Mouse (Mus musculus) MEL (cell line): ENCODE results near the gene Zfp748. TPM values are rescaled to one million over a fixed set of nuclear protein-coding genes. Genes with fewer than 3 reads are reported as not detected.
A peak's percentile ranks its signal among the peaks of the same experiment; 100 is the strongest.

Experiments used
- DNase-seq: peaks from one replicate; pipeline ENCODE4 v3.0.0; 2011; ENCODE audit warnings: low read depth, low spot score
- H3K27ac ChIP-seq: 2 replicates; pipeline ENCODE4 v1.5.1; 2012; ENCODE audit warnings: low read depth, mild to moderate bottlenecking, control low read depth, low read length, moderate library complexity; ENCODE audit not compliant: control insufficient read depth
- H3K27me3 ChIP-seq, 2 experiments: fragments of 150-350 bp in 1 of 2; sonication (generic) in 1 of 2; 2 replicates each; pipeline ENCODE4 v1.6.1; 2012; ENCODE audit warnings: low read length in 2 of 2, mild to moderate bottlenecking in 2 of 2, improper control_type of control experiment in 1 of 2, moderate library complexity in 1 of 2; ENCODE audit not compliant: insufficient read depth in 2 of 2, control insufficient read depth in 1 of 2
- H3K36me3 ChIP-seq, 2 experiments: 2 replicates each; pipeline ENCODE4 v1.6.1; 2012 to 2014; ENCODE audit warnings: low read length in 2 of 2, improper control_type of control experiment in 1 of 2, inconsistent platforms in 1 of 2, mild to moderate bottlenecking in 1 of 2; ENCODE audit not compliant: insufficient read depth in 2 of 2, control insufficient read depth in 1 of 2
- H3K4me1 ChIP-seq, 2 experiments: fragments of 150-350 bp in 1 of 2; sonication (generic) in 1 of 2; 2 replicates each; pipeline ENCODE4 v1.6.1; 2012; ENCODE audit warnings: low read length in 2 of 2, improper control_type of control experiment in 1 of 2, mild to moderate bottlenecking in 1 of 2; ENCODE audit not compliant: insufficient read depth in 2 of 2, control insufficient read depth in 1 of 2
- H3K4me3 ChIP-seq, 2 experiments: fragments of 150-350 bp in 1 of 2; sonication (generic) in 1 of 2; 2 replicates each; pipeline ENCODE4 v1.5.1; 2012; ENCODE audit warnings: low read depth in 2 of 2, low read length in 2 of 2, mild to moderate bottlenecking in 2 of 2, moderate library complexity in 2 of 2, control low read depth in 1 of 2, improper control_type of control experiment in 1 of 2; ENCODE audit not compliant: control insufficient read depth in 1 of 2, insufficient read depth in 1 of 2
- H3K79me2 ChIP-seq: 2 replicates; pipeline ENCODE4 v1.6.1; 2012; ENCODE audit warnings: mild to moderate bottlenecking, low read length, moderate library complexity; ENCODE audit not compliant: control insufficient read depth, poor library complexity, insufficient read depth
- H3K9ac ChIP-seq: 2 replicates; pipeline ENCODE4 v1.6.1; 2012; ENCODE audit warnings: low read depth, mild to moderate bottlenecking, control low read depth, low read length, moderate library complexity; ENCODE audit not compliant: control insufficient read depth, poor library complexity, severe bottlenecking
- H3K9me3 ChIP-seq: fragments of 150-350 bp; sonication (generic); replicated peaks from 2 replicates; pipeline ENCODE4 v1.6.1; 2012; ENCODE audit warnings: mild to moderate bottlenecking, low read length, improper control_type of control experiment, moderate library complexity; ENCODE audit not compliant: insufficient read depth
- CHD1 ChIP-seq: IDR thresholded peaks from 2 replicates; pipeline ENCODE4 v1.6.1; 2012; ENCODE audit warnings: low read depth, mild to moderate bottlenecking, inconsistent platforms, low read length, improper control_type of control experiment
- CHD2 ChIP-seq: IDR thresholded peaks from 2 replicates; pipeline ENCODE4 v1.6.1; 2011; ENCODE audit warnings: low read length, improper control_type of control experiment
- E2F4 ChIP-seq: IDR thresholded peaks from 2 replicates; pipeline ENCODE4 v1.6.1; 2011; ENCODE audit warnings: low read depth, low read length, improper control_type of control experiment, borderline replicate concordance
- ELF1 ChIP-seq: IDR thresholded peaks from 2 replicates; pipeline ENCODE4 v1.6.1; 2014; ENCODE audit warnings: low read depth, mild to moderate bottlenecking, inconsistent platforms, low read length, improper control_type of control experiment, moderate library complexity
- EP300 ChIP-seq, 2 experiments: IDR thresholded peaks; 2 replicates each; pipeline ENCODE4 v1.6.1; 2011; ENCODE audit warnings: improper control_type of control experiment in 2 of 2, low read length in 2 of 2, low read depth in 1 of 2, mild to moderate bottlenecking in 1 of 2
- ETS1 ChIP-seq: IDR thresholded peaks from 2 replicates; pipeline ENCODE4 v1.6.1; 2012; ENCODE audit warnings: low read depth, mild to moderate bottlenecking, inconsistent platforms, low read length, improper control_type of control experiment, moderate library complexity
- GABPA ChIP-seq: IDR thresholded peaks from 2 replicates; pipeline ENCODE4 v1.6.1; 2012; ENCODE audit warnings: low read depth, mild to moderate bottlenecking, inconsistent platforms, low read length, improper control_type of control experiment, moderate library complexity
- GATA1 ChIP-seq: IDR thresholded peaks from 2 replicates; pipeline ENCODE4 v1.6.1; 2011; ENCODE audit warnings: low read depth, low read length, improper control_type of control experiment
- HCFC1 ChIP-seq: IDR thresholded peaks from 2 replicates; pipeline ENCODE4 v1.6.1; 2012; ENCODE audit warnings: low read depth, mild to moderate bottlenecking, inconsistent platforms, low read length, improper control_type of control experiment, moderate library complexity
- KAT2A ChIP-seq: conservative IDR thresholded peaks from 2 replicates; pipeline ENCODE4 v1.6.1; 2012; ENCODE audit warnings: low read depth, low read length, improper control_type of control experiment, inconsistent platforms
- MAX ChIP-seq: IDR thresholded peaks from 2 replicates; pipeline ENCODE4 v1.6.1; 2011; ENCODE audit warnings: low read length, improper control_type of control experiment
- MXI1 ChIP-seq: IDR thresholded peaks from 2 replicates; pipeline ENCODE4 v1.6.1; 2011; ENCODE audit warnings: mild to moderate bottlenecking, low read depth, low read length, improper control_type of control experiment
- MYB ChIP-seq: IDR thresholded peaks from 2 replicates; pipeline ENCODE4 v1.6.1; 2011; ENCODE audit warnings: mild to moderate bottlenecking, low read depth, low read length, improper control_type of control experiment
- MYC ChIP-seq: IDR thresholded peaks from 2 replicates; pipeline ENCODE4 v1.6.1; 2011; ENCODE audit warnings: low read depth, mild to moderate bottlenecking, low read length, improper control_type of control experiment, moderate library complexity
- NELFE ChIP-seq: IDR thresholded peaks from 2 replicates; pipeline ENCODE4 v1.6.1; 2011; ENCODE audit warnings: low read depth, low read length, improper control_type of control experiment
- NRF1 ChIP-seq: IDR thresholded peaks from 2 replicates; pipeline ENCODE4 v1.6.1; 2014; ENCODE audit warnings: low read depth, mild to moderate bottlenecking, inconsistent platforms, low read length, improper control_type of control experiment, moderate library complexity; ENCODE audit not compliant: poor library complexity, insufficient read depth, severe bottlenecking
- POLR2A ChIP-seq, 2 experiments: IDR thresholded peaks; 2 replicates each; pipeline ENCODE4 v1.6.1; 2011 to 2012; ENCODE audit warnings: low read length in 2 of 2, mild to moderate bottlenecking in 2 of 2, control low read depth in 1 of 2, improper control_type of control experiment in 1 of 2, low read depth in 1 of 2, moderate library complexity in 1 of 2; ENCODE audit not compliant: control insufficient read depth in 1 of 2, insufficient read depth in 1 of 2, poor library complexity in 1 of 2
- POLR2AphosphoS2 ChIP-seq: IDR thresholded peaks from 2 replicates; pipeline ENCODE4 v1.6.1; 2011; ENCODE audit warnings: low read length, improper control_type of control experiment
- RCOR1 ChIP-seq: IDR thresholded peaks from 2 replicates; pipeline ENCODE4 v1.6.1; 2012; ENCODE audit warnings: low read depth, mild to moderate bottlenecking, inconsistent platforms, low read length, improper control_type of control experiment
- SIN3A ChIP-seq: IDR thresholded peaks from 2 replicates; pipeline ENCODE4 v1.6.1; 2012; ENCODE audit warnings: low read length, improper control_type of control experiment, inconsistent platforms
- SMC3 ChIP-seq: IDR thresholded peaks from 2 replicates; pipeline ENCODE4 v1.6.1; 2011; ENCODE audit warnings: low read depth, low read length, improper control_type of control experiment
- TBP ChIP-seq: IDR thresholded peaks from 2 replicates; pipeline ENCODE4 v1.8.0; 2011; ENCODE audit warnings: low read depth, low read length, improper control_type of control experiment
- TCF12 ChIP-seq: IDR thresholded peaks from 2 replicates; pipeline ENCODE4 v1.6.1; 2014; ENCODE audit warnings: low read depth, mild to moderate bottlenecking, inconsistent platforms, low read length, improper control_type of control experiment, moderate library complexity
- UBTF ChIP-seq: IDR thresholded peaks from 2 replicates; pipeline ENCODE4 v1.6.1; 2012; ENCODE audit warnings: low read depth, mild to moderate bottlenecking, inconsistent platforms, low read length, improper control_type of control experiment, moderate library complexity, borderline replicate concordance; ENCODE audit not compliant: insufficient read depth
- USF2 ChIP-seq, 2 experiments: IDR thresholded peaks; 2 replicates each; pipeline ENCODE4 v1.6.1; 2011 to 2012; ENCODE audit warnings: improper control_type of control experiment in 2 of 2, low read length in 2 of 2, borderline replicate concordance in 1 of 2, inconsistent platforms in 1 of 2, low read depth in 1 of 2, mild to moderate bottlenecking in 1 of 2; ENCODE audit not compliant: insufficient read depth in 1 of 2
- ZC3H11A ChIP-seq: IDR thresholded peaks from 2 replicates; pipeline ENCODE4 v1.6.1; 2012; ENCODE audit warnings: low read depth, mild to moderate bottlenecking, inconsistent platforms, low read length, improper control_type of control experiment
- ZKSCAN1 ChIP-seq: IDR thresholded peaks from 2 replicates; pipeline ENCODE4 v1.6.1; 2012; ENCODE audit warnings: low read depth, mild to moderate bottlenecking, inconsistent platforms, low read length, improper control_type of control experiment, moderate library complexity
- ZMIZ1 ChIP-seq: IDR thresholded peaks from 2 replicates; pipeline ENCODE4 v1.6.1; 2012; ENCODE audit warnings: low read depth, mild to moderate bottlenecking, inconsistent platforms, low read length, improper control_type of control experiment, moderate library complexity
- polyA plus RNA-seq, 2 experiments: library from polyadenylated mRNA; stranded (reverse) in 1 of 2; unstranded in 1 of 2; fragments of >175 nt in 1 of 2; fragments of >200 nt in 1 of 2; gene quantifications; 2 replicates each; pipeline versions ENCODE4 v1.2.1 to v1.2.4; 2012; ENCODE audit warnings: low replicate concordance in 2 of 2, low read depth in 1 of 2; ENCODE audit not compliant: insufficient read length in 2 of 2, insufficient read depth in 1 of 2, missing spikeins in 1 of 2
- total RNA-seq: library from RNA; depleted of rRNA; stranded (reverse); fragments of 300-350 nt; gene quantifications from 2 replicates; pipeline ENCODE4 v1.2.3, GENCODE M21; 2012

The Zfp748 gene
- total and polyA plus RNA-seq, 3 experiments = 4.0 to 4.9 TPM; not detected in 1

DNA sequence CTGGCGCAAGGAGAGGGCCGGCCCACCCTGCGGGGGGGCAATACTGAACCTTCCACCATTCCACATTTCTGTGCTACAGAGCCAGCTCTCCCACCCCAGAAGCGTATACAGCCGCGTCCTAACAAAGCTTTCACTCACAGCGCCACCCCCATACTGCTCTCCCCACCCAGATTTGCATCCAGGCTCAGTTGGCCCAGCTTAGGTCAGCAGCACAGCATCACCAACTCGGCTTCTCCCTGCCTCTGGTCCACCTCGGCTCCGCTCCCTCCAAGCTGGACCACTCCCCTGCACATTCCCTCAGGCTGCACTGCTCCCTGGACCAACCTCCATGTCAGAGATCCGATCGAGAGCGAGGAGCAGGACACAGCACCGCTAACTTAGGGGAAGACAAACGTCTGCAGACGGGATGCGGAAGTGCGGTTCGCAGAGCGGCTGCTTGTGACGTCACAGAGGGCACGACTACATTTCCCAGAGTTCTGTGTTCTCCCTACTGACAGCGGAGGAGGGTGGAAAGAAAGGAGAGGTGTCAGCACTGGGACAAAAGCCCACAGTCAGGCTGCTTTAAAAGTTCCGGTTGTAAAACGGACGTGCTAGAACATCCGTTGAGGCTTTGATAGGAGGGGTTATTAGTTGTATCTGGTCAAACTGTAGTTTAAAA is 27.7 kb downstream of the Zfp748 start, which contains the start of the genes Gm26965 and Zfp87 (continued):
- TF ChIP-seq GABPA (no peak), EP300 (IDR thresholded peaks at IDR 0.05; ENCODE audit: low read depth in 1 of 2, low read length in 2 of 2) (peak in 1 of 2 experiments; percentile 50; a peak in 2 of 4 replicates), TBP (peak; percentile 93)

GRCm38 (mm10) chr13:67500908-67501307 is 52.7 kb downstream of the Zfp748 start:
- H3K79me2 ChIP-seq = peaks cover 4% of the 10 kb centered on the region
- H3K4me3 ChIP-seq = no peak overlapping the region

GRCm38 (mm10) chr13:67500084-67500719 is 53.4 kb downstream of the Zfp748 start, which contains the start of gene Zfp58:
Gene Zfp58 (minus strand): TSS chr13:67500555.
- peak; percentile 93 for DNase-seq
- Histone ChIP-seq H3K79me2 (peaks cover 4% of the 10 kb centered on the region), H3K27me3 (no peaks in the 10 kb centered on the region), H3K4me3 (peak within 1 kb of the TSS; percentile 66 to 77), H3K9me3 (no peaks in the 10 kb centered on the region), H3K27ac (peak within 1 kb of the TSS; percentile 5; the same call in 1 of the 2 replicates), H3K9ac (peak within 1 kb of the TSS; percentile 62), H3K36me3 (no peaks in the 10 kb centered on the region; a peak in 2 of 4 replicates), H3K4me1 (peaks cover 0 to 8% of the 10 kb centered on the region in 2 experiments; a peak in 2 of 4 replicates)
- TF ChIP-seq ETS1 (peak; percentile 48), HCFC1 (peak; percentile 99), MXI1 (peak; percentile 87), UBTF (no peak), ZKSCAN1 (peak; percentile 96), MYC (peak; percentile 82), ZMIZ1 (peak; percentile 76), ELF1 (peak; percentile 98), KAT2A (peak; percentile 91), NELFE (peak; percentile 88), SMC3 (no peak), USF2 (IDR thresholded peaks at IDR 0.05; ENCODE audit: borderline replicate concordance in 1 of 2, insufficient read depth in 1 of 2, low read depth in 1 of 2, low read length in 2 of 2) (no peak), POLR2AphosphoS2 (peak; percentile 71), CHD2 (peak; percentile 52), ZC3H11A (no peak), MYB (no peak), SIN3A (peak; percentile 98), RCOR1 (no peak), POLR2A (IDR thresholded peaks at IDR 0.05; ENCODE audit: control insufficient read depth in 1 of 2, insufficient read depth in 1 of 2, low read depth in 1 of 2, low read length in 2 of 2, poor library complexity in 1 of 2) (peak; percentile 40 to 86; a peak in 3 of 4 replicates), TBP (peak; percentile 70), CHD1 (no peak), MAX (peak; percentile 74), TCF12 (0 out of 2 replicates have a peak, but pooled peaks have one; percentile 48)

More at GRCm38 (mm10) chr13:67500908-67501307, 52.7 kb downstream of the Zfp748 start:
- Histone ChIP-seq H3K9me3 (no peaks in the 10 kb centered on the region), H3K27me3 (no peaks in the 10 kb centered on the region), H3K9ac (no peak overlapping the region), H3K27ac (no peak overlapping the region), H3K36me3 (no peaks in the 10 kb centered on the region; a peak in 2 of 4 replicates), H3K4me1 (peaks cover 0 to 8% of the 10 kb centered on the region in 2 experiments; a peak in 2 of 4 replicates)
- no peak for DNase-seq
- TF ChIP-seq ZKSCAN1 (no peak), ZMIZ1 (no peak), GATA1 (no peak), CHD1 (no peak), NELFE (no peak), KAT2A (no peak), E2F4 (no peak), MXI1 (no peak), NRF1 (no peak)
